Mouse (Mus musculus): ENCODE measurements around the gene E4f1.

The E4f1 gene

DNA sequence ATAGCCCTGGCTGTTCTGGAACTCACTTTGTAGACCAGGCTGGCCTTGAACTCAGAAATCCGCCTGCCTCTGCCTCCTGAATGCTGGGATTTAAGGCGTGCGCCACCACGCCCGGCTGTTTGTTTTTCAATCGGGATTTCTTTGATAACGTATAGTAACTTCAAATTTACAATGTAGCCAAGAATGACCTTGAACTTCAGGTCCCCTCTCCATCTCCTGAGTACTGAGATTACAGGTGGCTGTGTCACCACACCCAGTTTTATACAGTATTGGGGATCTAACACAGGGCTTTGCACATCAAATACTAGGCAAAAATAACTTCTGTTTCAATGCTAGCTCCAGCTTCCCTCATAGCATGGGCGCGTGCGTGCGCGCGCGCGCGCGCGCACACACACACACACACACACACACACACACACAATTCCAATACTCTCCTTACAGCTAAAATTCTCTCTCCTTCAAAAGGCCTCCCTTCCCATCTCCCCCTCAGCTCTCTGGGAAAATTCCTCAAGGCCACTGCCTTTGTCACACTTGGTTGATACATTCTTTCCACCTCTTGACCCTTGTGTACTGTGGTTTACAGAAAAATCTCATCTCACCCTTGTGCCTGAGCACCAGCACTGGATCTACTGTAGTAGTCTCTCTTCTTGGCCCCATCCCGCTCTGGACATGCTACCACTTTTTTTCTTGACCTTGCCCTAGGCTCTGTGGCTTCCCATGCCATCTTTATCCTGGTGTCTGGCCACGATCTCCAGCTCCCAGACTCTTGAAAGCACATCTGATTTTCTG lies 11.1 kb upstream of the E4f1 start:
- DNase-seq (ENCODE audit: low spot score in 2 of 2): no peak

DNA sequence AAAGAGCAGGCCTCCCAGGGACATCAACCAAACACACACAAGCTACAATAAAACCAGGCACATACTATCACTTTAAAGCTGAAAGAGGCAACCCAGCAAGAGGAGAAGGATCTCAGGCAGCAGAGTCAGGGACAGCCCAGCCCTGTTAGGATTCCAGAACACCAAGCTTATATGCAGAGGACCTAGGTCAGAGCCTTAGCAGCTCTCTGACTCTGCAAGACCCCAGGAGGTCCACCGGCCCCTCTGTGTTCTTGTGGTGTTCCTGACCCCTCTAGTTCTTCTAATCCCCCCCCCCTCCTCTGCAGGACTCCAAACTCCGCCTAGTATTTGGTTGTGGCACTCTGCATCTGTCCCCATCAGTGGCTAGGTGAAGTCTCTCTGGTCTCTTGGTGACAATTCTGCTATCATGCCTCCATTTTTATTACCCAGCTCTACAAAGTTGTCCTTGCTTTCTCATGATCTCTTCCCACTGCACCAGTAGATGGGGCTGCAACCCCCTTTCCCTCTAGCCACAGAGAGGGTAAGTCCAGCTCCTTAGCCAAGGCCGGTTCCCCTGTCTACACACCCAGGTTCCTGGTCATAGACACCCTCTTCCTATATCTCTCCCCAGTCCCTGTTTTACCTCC lies 10.2 kb upstream of the E4f1 start:
- no peak for DNase-seq (ENCODE audit: low spot score in 2 of 2)

DNA sequence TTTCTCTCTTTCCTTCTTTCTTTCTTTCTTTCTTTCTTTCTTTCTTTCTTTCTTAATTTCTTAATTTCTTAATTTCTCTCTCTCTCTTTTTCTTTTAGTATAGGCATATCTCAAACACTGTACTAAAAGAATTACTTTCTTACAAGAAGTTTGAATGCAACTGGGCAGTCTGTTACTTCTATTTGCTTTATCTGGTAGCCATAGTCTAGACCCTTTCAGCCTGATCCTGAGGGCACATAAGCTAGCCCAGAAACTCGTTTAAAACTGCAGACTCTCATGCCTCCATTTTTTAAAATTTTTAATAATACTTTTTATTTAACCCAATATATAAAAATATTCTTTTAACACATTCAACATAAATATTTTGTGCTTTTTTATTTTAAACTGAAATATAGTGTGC lies 9.3 kb upstream of the E4f1 start:
- DNase-seq (ENCODE audit: low spot score in 2 of 2): no peak

DNA sequence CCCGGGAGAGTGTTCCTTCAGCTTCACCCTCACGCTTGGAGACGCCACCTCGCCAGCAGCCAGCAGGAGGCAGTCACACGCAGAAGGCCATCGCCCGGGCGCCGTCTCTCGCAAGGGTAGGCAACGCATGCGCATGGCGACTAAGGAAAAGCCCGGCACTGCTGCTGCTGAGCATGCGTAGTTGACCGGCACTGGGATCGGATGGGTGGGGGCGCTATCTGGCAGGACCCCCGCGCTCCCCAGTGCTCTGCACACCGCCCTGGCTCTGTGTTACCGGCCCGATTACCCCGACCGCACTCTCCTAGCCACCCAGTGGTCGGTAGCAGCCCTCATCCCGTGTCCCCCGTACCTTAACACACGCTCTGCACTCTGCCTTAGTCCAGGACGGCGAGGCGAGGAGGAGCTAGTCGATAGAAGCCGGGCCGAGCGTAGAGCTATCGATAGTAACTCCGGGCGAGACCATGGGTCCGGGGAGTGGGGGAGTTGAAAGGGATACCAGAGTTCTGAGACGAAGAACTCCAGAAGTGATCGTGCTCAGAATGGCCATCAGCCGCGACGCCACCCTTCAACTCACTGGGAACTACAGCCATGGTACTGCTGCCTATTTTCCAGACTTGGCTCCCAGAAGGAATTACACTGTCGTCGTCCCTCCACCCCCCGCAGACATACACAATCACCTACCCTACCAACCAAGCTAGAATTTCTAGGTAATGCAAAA lies 8.7 kb upstream of the E4f1 start, which contains the start of gene Mlst8:
Gene Mlst8 (minus strand): TSS at position 416 of the 718 bp plus-strand sequence.
- DNase-seq (ENCODE audit: low spot score in 2 of 2): peak; percentile 93 to 97

DNA sequence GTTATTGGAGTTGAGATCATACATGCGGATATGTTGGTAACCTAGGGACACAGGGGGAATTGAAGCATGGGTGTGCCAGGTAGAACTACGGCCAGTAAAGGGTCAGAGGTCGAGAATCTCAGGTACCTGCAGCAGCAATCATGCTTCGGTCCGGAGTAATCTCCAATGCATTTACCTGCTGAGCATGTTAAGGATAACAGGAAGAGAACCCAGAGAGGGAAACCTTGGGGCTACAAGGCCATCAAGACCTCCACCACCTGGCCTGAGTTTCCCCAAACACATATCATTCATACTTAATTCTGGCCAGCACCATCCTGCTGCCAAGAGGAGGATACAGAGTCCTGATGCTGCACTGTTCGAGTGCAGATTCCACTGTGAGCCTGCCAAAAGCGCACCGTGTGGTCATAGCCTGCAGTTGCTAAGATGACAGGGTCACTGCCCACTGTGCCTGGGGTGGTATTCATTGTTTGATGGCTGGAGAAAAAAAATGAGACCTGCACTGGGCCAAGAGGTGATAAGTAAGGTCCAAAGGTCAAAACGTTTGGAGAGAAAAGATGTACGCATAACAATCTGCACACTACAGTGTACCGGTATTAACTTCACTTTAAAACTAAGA lies 8.0 kb upstream of the E4f1 start:
- DNase-seq (ENCODE audit: low spot score in 2 of 2): no peak

DNA sequence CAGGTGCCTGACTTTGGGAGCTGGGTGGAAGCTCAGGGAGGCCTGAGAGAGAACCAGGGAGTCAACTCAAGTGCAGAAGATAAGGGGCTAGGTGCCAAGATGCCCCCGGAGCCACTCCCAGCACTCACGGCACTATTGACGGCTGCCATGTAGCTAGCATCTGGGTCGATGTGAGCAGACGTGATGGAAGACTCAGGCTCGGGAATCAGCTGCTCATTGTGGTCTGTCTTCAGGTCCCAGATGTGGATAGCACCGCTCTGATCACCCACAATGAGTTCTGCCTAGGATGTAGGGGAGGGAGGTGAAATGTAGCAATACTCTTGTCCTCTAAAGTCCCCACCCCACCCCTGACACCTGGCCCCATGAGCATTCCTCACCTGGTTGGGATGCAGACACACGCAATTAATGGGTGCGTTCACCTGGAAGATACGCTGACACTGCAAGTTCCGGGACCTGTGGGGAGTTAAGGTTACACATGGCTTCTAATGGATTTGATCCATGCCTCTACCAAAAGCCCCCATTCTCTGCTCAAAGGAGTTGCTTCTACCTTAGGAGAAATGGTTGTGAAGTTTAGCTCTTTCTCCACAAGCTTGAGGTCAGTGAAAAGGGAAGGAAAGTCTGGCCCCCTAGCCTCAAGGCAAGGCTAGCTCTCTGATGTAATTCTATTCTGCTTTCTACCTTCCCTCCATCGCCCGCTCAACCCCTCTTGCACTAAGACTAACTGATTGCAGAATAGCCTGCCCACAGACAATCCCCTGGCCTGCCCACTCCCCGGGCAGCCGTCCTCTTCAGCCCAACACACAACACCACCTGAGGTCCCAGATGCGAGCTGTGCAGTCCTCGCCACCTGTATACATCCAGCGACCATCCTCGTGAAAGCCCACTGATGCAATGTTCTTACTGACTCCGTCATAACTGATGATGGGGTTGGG lies 7.2 kb upstream of the E4f1 start:
- DNase-seq (ENCODE audit: low spot score in 2 of 2): no peak

DNA sequence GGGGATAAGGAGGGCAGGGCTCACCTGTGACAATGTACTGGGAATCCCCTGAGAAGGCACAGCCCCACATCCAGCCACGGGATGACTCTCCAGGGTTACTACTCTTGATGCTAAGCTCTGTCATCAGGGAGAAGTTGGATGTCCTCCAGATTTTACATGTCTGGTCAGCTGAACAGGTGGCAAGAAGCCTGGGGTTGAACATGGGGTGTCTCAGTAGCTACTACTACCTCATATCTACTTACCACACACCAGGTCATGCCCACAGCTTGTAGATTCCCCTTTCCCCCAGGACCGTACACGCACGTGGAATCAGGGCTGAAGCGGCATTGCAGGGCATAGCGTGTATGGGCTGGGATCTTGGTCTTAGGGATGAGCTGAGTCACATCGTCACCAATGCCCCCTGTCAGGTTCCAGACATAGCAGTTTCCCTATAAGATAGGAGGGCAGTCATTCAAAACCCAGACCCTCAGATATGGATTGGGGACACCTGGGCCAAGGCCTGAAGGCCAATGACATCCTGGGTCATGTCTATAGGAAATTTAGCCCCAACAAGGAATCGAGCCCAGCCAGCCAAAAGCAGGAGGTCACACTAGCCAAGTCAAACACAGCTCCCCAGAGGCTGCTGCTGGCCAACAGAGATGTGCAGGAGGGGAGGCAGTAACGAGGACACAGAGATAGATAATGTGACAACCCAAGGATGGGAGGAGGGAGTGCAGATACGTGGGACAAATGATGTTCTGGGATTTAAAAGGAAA lies 6.1 kb upstream of the E4f1 start:
- DNase-seq (ENCODE audit: low spot score in 2 of 2): no peak

DNA sequence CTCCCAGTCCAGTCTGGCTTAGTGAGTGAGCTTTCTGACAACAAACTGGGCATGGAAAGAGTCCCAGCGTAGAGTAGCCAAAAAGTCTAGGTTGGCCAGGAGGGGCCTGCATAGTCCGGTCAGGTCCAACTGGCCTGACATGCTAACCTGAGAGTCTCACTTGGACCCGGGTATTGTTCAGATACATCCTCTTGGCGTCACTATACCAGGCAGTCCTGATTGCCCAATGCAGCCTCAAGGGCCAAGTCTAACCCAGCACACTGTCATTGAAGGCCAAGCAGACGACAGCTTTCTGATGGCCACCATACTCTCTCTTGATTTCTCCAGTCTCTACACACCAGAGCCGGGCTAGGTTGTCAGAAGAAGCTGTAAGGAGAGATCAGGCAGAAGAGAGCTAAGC lies 5.5 kb upstream of the E4f1 start:
- DNase-seq (ENCODE audit: low spot score in 2 of 2): no peak

DNA sequence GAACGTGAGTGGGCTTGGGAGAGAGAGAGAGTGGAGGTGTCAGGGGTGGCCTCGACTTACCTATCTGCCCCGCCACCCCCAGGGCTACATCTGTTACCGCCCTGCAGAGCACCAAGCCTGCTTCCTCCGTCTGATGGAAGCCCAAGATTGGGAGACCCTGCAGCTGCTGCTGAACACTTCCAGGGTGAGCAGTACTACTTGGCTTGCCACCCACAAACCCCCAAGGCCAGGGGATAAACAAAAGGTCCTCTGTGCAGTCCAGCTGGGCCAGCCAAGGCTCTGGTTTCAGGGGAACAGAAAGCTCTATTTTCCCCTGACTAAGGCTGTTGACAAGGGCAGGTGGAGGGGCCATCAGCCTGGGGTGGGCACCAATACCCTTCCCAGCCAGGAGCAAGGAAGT lies 4.4 kb upstream of the E4f1 start:
- DNase-seq (ENCODE audit: low spot score in 2 of 2): no peak

DNA sequence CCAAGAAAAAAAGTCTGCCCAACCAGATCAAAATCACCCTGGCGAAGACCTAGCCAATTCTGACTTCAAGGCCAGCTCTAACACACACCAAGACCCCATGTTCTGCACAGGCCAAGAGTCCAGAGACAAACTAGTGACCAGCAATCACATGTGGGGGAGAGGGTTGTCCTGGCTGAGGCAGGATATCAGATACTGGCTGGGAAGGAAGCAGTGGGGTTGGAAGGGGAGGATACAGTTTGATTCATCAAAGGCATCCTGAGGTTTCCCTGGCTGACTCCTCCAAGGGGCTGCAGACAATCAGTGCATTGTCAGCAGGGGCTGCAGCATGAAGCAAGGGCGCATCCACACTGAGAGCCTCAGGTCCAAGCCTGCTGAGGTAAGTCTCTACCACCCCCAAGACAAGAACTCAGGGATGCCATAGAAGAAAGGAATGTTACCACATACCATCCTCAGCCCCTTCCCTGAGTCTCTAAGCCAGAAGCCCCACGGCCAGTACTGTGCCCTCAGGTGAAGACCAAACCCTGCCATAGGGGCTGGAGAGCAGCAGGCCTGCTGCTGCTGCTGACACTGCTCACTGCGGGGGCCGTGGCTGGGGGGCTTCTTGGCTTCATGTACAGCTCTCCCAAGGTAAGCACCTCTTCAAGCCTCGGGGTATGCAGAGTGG lies 3.6 kb upstream of the E4f1 start, which contains the start of gene Bricd5:
Gene Bricd5 (plus strand): TSS at position 273 of the 664 bp plus-strand sequence.
- DNase-seq (ENCODE audit: low spot score in 2 of 2): no peak

DNA sequence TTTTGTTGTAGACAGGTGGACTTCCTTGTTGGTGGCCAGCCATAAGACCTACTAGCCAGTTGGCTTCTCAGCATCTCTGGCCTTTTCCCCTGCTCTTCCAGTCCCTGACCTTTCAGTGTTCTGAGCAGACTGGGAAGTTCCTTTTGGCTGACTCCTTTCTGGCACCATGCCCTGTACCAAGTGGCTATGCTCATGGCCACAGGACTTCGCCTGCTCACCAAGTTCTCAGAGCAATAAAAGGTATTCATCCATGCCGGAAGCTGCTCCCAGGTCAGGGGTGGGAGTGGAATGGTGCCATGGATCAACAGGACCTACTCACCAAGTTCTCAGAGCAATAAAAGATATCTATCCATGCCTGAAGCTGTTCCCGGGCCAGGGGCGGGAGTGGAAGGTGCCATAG lies 2.4 kb upstream of the E4f1 start:
- no peak for DNase-seq (ENCODE audit: low spot score in 2 of 2)

DNA sequence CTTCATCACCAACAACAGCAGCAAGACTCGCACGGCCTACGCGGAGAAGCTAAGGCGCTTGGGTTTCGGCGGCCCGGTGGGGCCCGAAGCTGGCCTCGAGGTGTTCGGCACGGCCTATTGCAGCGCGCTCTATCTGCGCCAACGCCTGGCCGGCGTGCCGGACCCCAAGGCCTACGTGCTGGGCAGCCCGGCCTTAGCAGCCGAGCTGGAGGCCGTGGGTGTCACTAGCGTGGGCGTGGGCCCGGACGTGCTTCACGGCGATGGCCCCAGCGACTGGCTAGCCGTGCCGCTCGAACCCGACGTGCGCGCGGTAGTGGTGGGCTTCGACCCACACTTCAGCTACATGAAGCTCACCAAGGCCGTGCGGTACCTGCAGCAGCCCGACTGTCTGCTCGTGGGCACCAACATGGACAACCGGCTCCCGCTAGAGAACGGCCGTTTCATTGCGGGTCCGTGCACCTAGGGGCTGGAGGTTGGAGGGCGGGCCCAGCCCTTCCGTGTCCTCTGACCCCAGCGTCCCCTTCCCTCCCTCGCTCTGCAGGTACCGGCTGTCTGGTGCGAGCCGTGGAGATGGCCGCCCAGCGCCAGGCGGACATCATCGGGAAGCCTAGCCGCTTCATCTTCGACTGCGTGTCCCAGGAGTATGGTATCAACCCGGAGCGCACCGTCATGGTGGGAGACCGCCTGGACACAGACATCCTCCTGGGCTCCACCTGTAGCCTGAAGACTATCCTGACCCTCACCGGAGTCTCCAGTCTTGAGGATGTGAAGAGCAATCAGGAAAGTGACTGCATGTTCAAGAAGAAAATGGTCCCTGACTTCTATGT lies 801 bp upstream of the E4f1 start:
- peak in 1 of 2 experiments; percentile 56 for DNase-seq (ENCODE audit: low spot score in 2 of 2)

DNA sequence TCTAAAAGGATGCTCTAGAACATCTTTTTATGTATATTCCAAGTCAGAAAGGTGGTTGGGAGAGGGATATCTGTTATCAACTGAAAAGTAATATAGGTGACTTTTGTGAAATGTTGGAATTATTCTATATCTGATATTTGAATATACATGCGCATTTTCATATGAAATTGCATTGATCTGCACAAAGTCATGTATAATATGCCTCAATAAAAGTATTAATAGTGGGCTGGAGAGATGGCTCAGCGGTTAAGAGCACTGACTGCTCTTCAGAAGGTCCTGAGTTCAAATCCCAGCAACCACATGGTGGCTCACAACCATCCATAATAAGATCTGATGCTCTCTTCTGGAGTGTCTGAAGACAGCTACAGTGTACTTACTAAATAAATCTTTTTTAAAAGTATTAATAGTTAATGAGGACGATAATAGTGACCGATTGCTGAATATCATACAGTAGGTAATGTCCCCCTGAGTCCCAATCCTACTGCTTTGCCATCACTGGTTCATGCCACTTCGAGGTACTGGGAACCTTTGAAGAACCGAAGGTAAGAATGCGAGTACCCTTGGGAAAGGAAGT lies 690 bp downstream of the E4f1 start:
- DNase-seq (ENCODE audit: low spot score in 2 of 2): no peak

DNA sequence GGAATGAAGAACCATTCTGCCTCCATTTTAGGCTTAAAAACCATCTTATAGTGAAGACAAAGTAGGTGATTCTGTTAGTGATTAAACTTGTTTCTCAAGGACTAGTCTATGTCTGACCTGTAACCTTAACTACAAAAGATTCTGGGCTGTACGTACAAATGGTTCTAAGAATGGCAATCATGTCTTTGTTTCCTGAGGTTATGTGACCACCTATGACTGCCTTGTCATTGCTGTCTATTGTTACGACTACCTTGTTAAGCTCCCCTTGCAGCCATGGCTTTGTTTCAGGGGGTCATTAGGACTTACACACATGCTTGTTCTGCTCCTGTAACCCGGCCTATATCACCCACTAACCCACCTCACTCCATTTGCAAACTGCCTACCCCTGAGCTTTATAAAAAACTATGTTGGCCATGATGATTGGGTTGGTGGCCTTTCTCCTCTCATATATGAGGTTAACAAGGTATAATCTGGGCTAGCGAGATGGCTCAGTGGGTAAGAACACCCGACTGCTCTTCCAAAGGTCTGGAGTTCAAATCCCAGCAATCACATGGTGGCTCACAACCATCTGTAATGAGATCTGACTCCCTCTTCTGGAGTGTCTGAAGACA lies 1.4 kb downstream of the E4f1 start:
- no peak for DNase-seq (ENCODE audit: low spot score in 2 of 2)

DNA sequence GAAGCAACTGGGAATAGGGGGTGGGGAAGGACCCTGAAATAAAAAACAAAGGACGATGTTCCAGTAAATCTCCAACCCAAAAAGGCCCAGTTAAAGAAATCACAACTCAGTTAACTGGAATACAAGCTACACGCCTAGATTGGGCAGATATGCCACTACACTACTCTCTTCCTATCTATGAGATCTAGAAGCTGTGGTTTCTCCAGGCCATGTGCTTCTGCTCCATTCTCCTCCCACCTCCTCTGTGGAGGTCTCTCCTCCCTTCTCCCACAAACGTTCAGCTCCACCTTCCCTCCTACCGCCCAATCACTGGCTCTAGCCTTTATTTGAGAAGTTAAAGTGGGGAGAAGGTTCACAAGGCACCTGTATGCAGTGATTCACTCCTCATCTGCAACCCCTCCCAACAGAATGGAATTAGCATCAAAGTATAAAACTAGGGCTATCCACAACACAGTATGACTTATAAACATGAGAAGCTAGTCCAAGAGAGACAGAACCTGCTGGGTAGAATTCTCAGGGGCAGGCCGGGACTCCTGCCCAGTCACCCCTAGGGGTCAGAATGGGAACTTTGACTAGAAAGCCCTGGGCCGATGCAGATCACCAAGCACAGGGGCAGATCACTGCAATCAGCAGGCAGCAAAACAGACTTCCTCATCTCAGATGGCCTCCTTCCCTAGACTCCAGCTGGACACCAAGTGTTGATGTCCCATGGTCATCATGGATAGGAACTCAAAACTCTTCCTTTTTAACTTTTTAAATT lies 6.6 kb downstream of the E4f1 start:
- no peak for DNase-seq (ENCODE audit: low spot score in 2 of 2)

DNA sequence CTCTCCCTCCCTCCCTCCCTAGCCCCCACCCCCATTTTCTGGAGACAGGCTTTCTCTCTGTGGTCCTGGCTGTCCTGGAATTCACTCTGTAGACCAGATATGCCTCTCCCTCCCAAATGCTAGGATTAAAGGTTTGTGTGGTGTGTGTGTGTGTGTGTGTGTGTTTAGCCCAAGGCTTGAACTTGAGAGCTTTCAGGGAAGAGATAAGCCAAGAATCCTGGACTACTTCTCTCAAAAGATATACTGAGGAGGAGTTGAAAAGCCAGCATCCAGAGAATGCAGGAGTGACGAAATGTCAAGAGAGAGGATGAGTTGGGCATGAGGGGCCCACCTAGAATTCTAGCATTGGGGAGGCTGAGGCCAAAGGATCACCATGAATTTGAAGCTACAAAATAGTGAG lies 7.2 kb downstream of the E4f1 start:
- DNase-seq (ENCODE audit: low spot score in 2 of 2): no peak

DNA sequence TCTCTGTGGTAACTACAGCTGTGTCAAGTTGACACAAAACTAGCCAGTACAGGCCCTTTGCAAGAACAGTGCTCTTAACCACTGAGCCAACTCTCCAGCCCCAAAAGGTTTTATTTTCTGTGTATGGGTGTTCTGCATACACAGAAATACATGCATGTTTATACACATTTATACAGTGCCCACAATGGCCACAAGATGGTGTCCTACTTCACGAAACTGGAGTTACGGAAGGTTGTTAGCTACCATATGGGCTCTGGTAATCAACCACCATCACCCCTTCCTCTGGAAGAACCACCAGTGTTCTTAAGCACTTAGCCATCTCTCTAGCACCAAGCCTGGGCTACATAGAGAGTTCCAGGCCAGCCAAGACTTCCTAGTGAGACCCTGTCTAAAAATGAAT lies 8.5 kb downstream of the E4f1 start:
- DNase-seq (ENCODE audit: low spot score in 2 of 2): no peak
